Mouse (Mus musculus) olfactory bulb, adult 2 months (tissue): ENCODE data around the gene Ppp1r13l.

Experiments used
- CTCF ChIP-seq: fragments of 200-500 bp; IDR thresholded peaks from 2 replicates; pipeline ENCODE4 v1.5.1; 2012; ENCODE audit warnings: low read depth, mild to moderate bottlenecking, low read length, moderate library complexity; ENCODE audit not compliant: insufficient read depth
- POLR2A ChIP-seq: fragments of 200-500 bp; IDR thresholded peaks from 2 replicates; pipeline ENCODE4 v1.6.1; 2012; ENCODE audit warnings: mild to moderate bottlenecking, low read depth, low read length, moderate library complexity; ENCODE audit not compliant: insufficient read depth

GRCm38 (mm10) chr7:19369823-19370425, 10.4 kb downstream of the Ppp1r13l start:
- TF ChIP-seq POLR2A, result peak; percentile 48; the same call in 1 of the 2 replicates
- TF ChIP-seq CTCF, result peak; percentile 86
